ENCODE assay signal across 19 mouse cellular contexts in genomic region chr13:95040140-95040738, GRCm38 (mm10).
"Had no signal": no experiment of that assay in that cellular context is flagged by ENCODE, and none has a peak within 500 bp of the region (broad histone marks: within the 10 kb centered on the region; RNA-seq: fewer than 3 reads in every experiment).

No protein-coding gene starts in this region.

- H3K27ac ChIP-seq: kidney, postnatal 0 days; left cerebral cortex, adult 2 months; liver, embryonic 13.5 days; macrophage; midbrain, embryonic 15.5 days; neural tube, embryonic 13.5 days; stomach, postnatal 0 days had no signal

- H3K4me3 ChIP-seq: left cerebral cortex, adult 2 months; liver, embryonic 13.5 days; midbrain, embryonic 15.5 days; myocyte; neural tube, embryonic 13.5 days had no signal

- H3K4me1 ChIP-seq: liver, embryonic 13.5 days; midbrain, embryonic 15.5 days; neural tube, embryonic 13.5 days had no signal

- ATAC-seq: intestine, postnatal 0 days; lung, postnatal 0 days; midbrain, embryonic 15.5 days had no signal

- H3K36me3 ChIP-seq: liver, embryonic 13.5 days; midbrain, embryonic 15.5 days; neural tube, embryonic 13.5 days had no signal

- DNase-seq: kidney, adult 2 months; kidney, postnatal 36 days; layer of hippocampus, adult 9-11 months; layer of hippocampus, postnatal 36 days; liver, embryonic 13.5 days; lung, embryonic 14.5 days; right cerebral cortex, adult 18-20 months; right cerebral cortex, postnatal 14 days; right cerebral cortex, postnatal 4 days; thymus, postnatal 25 days had no signal

- H3K27me3 ChIP-seq: liver, embryonic 13.5 days; midbrain, embryonic 15.5 days; neural tube, embryonic 13.5 days had no signal

- H3K4me2 ChIP-seq: liver, embryonic 13.5 days; lung, embryonic 14.5 days; midbrain, embryonic 15.5 days; neural tube, embryonic 13.5 days had no signal

- H3K9ac ChIP-seq: liver, embryonic 13.5 days; lung, embryonic 14.5 days; midbrain, embryonic 15.5 days; neural tube, embryonic 13.5 days had no signal

- H3K9me3 ChIP-seq: liver, embryonic 13.5 days; midbrain, embryonic 15.5 days; neural tube, embryonic 13.5 days had no signal
